Mouse (Mus musculus) forebrain, embryonic 14.5 days (tissue): ENCODE results near the gene Syt3. TPM values are rescaled to one million over a fixed set of nuclear protein-coding genes. Genes with fewer than 3 reads are reported as not detected.

Source experiments
- ATAC-seq: fragments of 200-750 bp; cut with Nextera tagmentation; 2 replicates; pipeline ENCODE4 v1.8.0; 2017; ENCODE audit warnings: mild to moderate bottlenecking, moderate library complexity
- DNase-seq: peaks from one replicate; pipeline ENCODE4 v3.0.0-alpha.2; 2015; ENCODE audit warnings: low spot score
- H3K27ac ChIP-seq: fragments of 300-500 bp; sonication (generic); 2 replicates; pipeline ENCODE4 v1.5.1; 2014; ENCODE audit warnings: low read depth, mild to moderate bottlenecking, control low read depth, low read length, moderate library complexity
- H3K27me3 ChIP-seq: fragments of 300-500 bp; sonication (generic); replicated peaks from 2 replicates; pipeline ENCODE4 v1.6.1; 2014; ENCODE audit warnings: low read length, control low read depth, mixed read lengths; ENCODE audit not compliant: control insufficient read depth, insufficient read depth
- H3K36me3 ChIP-seq: fragments of 300-500 bp; sonication (generic); 2 replicates; pipeline ENCODE4 v1.6.1; 2014; ENCODE audit warnings: low read length, control low read depth; ENCODE audit not compliant: control insufficient read depth, insufficient read depth
- H3K4me1 ChIP-seq: fragments of 300-500 bp; sonication (generic); 2 replicates; pipeline ENCODE4 v1.6.1; 2014; ENCODE audit warnings: antibody characterized with exemption, low read length, control low read depth; ENCODE audit not compliant: control insufficient read depth, insufficient read depth
- H3K4me2 ChIP-seq: fragments of 300-500 bp; sonication (generic); 2 replicates; pipeline ENCODE4 v1.6.1; 2014; ENCODE audit warnings: mild to moderate bottlenecking, control low read depth, low read length
- H3K4me3 ChIP-seq: fragments of 300-500 bp; sonication (generic); 2 replicates; pipeline ENCODE4 v1.5.1; 2014; ENCODE audit warnings: low read depth, low read length, control low read depth
- H3K9ac ChIP-seq: fragments of 300-500 bp; sonication (generic); 2 replicates; pipeline ENCODE4 v1.6.1; 2014; ENCODE audit warnings: mild to moderate bottlenecking, low read length, control low read depth, moderate library complexity
- H3K9me3 ChIP-seq: fragments of 300-500 bp; sonication (generic); replicated peaks from 2 replicates; pipeline ENCODE4 v1.6.1; 2016; ENCODE audit warnings: low read length, control low read depth, mixed read lengths; ENCODE audit not compliant: control insufficient read depth
- WGBS: fragments of 180-500 bp; shearing (Covaris S2); extraction: QIAGEN DNeasy Blood & Tissue Kit; methylation state at CpG from one replicate; pipeline ENCODE4 v1.1.7; 2014; 5-methylcytosine and 5-hydroxymethylcytosine counted together
- polyA plus RNA-seq: library from polyadenylated mRNA; unstranded; fragments of >200 nt; fragmentation: Nextera tagmentation; extraction: Ambion mirVana; gene quantifications from 2 replicates; pipeline ENCODE4 v1.2.1, GENCODE M21; 2014

Gene Syt3
- polyA plus RNA-seq, 1 experiment from 2014 or later: 19.0 TPM

DNA sequence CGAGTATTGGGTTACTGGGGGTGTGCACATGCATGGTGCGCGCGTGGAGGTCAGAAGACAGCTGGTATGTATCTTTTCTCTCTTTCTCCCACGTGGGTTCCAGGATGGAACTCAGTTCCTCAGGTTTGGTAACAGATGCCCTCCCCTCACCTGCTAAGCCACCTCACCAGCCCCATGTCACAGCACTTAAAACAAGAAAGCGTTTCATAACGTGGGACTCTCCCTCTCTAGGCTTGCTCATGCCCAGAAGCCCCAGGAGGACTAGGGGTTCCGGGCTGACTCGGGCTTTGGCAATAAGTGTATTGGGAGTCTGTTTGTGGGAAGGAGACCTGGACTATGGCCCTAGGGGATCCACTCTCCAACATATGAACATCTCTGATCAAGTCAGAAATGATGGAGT is 50.2 kb downstream of the Syt3 start:
- 81% methylated on average over 9 of the region's 9 CpGs for WGBS
- H3K4me2 ChIP-seq: no peak overlapping the region
- H3K27ac ChIP-seq: no peak overlapping the region
- H3K36me3 ChIP-seq: peaks cover 9% of the 10 kb centered on the region; the same call in 1 of the 2 replicates
- DNase-seq (no peak), ATAC-seq (no peak)
- no peak overlapping the region for H3K9ac ChIP-seq
- peaks cover 21% of the 10 kb centered on the region for H3K4me1 ChIP-seq
- no peaks in the 10 kb centered on the region for H3K9me3 ChIP-seq
- no peaks in the 10 kb centered on the region for H3K27me3 ChIP-seq
- H3K4me3 ChIP-seq: no peak overlapping the region

DNA sequence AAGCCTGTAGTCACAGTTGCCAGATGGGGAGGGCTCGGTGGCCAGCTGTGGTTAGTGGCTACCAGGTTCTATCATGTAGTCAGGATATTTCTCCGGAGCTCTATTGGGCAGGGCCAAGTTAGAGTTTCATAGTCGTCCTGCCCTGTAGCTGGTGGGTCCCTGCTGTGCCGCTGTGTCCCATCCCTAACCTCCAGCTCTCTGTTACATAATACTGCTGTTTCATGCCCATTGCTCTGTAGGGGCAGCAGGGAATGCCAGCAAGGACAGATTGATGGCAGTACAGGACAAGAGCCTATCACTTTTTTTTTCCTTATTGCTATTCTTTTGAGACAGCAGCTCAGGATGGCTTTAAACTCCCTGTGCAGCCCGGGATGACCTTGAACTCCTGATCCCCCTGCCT is 51.9 kb downstream of the Syt3 start:
- no peak for DNase-seq
- Histone ChIP-seq H3K4me3 (no peak overlapping the region), H3K36me3 (peaks cover 9% of the 10 kb centered on the region; the same call in 1 of the 2 replicates), H3K4me1 (peaks cover 12% of the 10 kb centered on the region; the same call in 1 of the 2 replicates), H3K27ac (no peak overlapping the region), H3K9ac (no peak overlapping the region), H3K4me2 (no peak overlapping the region), H3K27me3 (no peaks in the 10 kb centered on the region), H3K9me3 (no peaks in the 10 kb centered on the region)
- WGBS: 74% methylated on average over 5 of the region's 5 CpGs
- ATAC-seq: no peak

DNA sequence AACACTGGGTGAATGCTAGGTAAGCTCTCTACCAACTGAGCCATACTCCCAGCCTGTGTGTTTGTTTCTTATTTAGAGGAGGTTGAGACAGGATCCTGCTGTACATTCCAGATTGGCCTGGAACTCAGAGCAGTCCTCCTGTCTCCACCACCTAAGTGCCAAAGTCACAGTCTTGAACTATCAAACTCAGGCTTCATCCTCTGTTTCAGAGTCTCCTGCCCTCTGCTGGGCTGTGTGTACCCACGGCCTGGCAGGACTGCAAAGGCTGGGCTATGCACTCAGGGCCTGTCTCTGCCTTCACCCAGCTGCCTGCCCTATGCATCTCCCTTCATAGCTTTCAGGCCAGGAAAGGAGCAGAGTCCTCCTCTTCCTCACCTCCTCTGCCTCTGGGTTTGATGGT is 52.4 kb downstream of the Syt3 start:
- Histone ChIP-seq H3K4me2 (no peak overlapping the region), H3K27me3 (no peaks in the 10 kb centered on the region), H3K9ac (no peak overlapping the region), H3K4me1 (peaks cover 10% of the 10 kb centered on the region; the same call in 1 of the 2 replicates), H3K9me3 (no peaks in the 10 kb centered on the region), H3K36me3 (peaks cover 9% of the 10 kb centered on the region; the same call in 1 of the 2 replicates), H3K27ac (no peak overlapping the region), H3K4me3 (no peak overlapping the region)
- DNase-seq (no peak), ATAC-seq (no peak)
- WGBS: 11% methylated on average over 1 of the region's 1 CpGs

DNA sequence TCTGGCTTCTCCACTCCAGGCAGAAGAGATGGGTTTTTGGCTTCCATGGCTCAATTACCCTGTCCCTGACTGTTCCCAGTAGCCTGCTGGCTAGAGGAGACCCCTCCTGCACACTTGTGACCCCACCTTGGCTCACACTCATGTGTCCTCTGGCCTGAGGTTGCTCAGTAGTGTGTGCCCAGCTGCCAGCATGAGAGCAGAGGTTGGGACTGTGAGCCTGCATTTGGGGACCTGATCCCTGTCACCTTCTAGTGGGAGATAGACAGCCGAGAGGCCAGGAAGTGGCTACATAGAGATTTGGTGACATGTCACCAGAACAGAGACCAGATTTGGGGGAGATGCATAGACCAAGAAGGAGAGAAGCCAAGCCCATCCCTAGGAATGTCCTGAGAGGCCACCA is 53.3 kb downstream of the Syt3 start:
- no peak for ATAC-seq
- no peak for DNase-seq
- no peak overlapping the region for H3K4me3 ChIP-seq
- H3K27me3 ChIP-seq: no peaks in the 10 kb centered on the region
- H3K9ac ChIP-seq: 0 out of 2 replicates have a peak overlapping the region, but pooled peaks have one; percentile 29
- peaks cover 5% of the 10 kb centered on the region; the same call in 1 of the 2 replicates for H3K4me1 ChIP-seq
- peaks cover 9% of the 10 kb centered on the region; the same call in 1 of the 2 replicates for H3K36me3 ChIP-seq
- 65% methylated on average over 1 of the region's 1 CpGs for WGBS
- H3K27ac ChIP-seq: no peak overlapping the region
- H3K4me2 ChIP-seq: no peak overlapping the region
- H3K9me3 ChIP-seq: no peaks in the 10 kb centered on the region

DNA sequence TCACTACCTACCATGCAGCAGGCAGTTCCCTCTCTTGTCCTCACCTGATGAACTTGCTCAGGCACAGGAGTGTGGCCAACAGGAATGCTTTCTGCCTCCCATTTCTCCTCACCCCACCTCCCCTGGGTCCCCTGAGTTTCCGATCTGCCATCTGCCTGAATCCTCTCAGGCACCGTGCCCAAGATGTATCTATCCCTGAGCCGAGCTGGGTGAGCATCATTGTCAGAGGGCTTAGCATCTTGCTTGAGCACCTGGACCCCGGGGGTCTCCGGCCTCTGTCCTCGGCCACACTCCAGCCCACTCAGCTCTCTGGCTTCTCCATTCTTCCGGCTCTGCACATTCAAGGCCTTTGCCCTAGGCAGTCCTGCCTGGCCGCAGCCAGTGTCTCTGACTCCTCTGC is 54.0 kb downstream of the Syt3 start:
- Histone ChIP-seq H3K4me2 (no peak overlapping the region), H3K4me3 (no peak overlapping the region), H3K27me3 (no peaks in the 10 kb centered on the region), H3K9me3 (no peaks in the 10 kb centered on the region), H3K36me3 (peaks cover 9% of the 10 kb centered on the region; the same call in 1 of the 2 replicates), H3K27ac (no peak overlapping the region), H3K9ac (no peak overlapping the region), H3K4me1 (peaks cover 5% of the 10 kb centered on the region; the same call in 1 of the 2 replicates)
- WGBS: 62% methylated on average over 8 of the region's 8 CpGs
- ATAC-seq: no peak
- no peak for DNase-seq

DNA sequence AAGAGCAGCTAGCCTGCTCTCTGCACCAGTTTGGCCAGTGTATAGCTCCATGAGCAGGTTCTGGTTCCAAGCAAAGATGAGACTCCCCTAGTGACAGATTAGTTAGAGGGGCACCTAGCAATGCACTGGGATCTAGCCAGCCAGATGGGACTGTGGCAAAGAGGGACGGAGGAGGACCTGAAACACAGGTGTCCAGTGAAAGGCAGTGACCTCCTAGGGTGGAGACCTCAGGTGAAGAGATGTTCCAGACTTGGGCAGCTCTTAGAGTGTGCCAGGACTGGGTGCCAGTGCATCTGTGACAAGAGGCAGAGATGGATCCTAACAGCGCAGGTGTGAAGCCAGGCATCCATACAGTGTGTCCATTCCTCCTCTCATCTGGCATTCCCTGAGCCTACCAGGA is 55.8 kb downstream of the Syt3 start:
- 71% methylated on average over 2 of the region's 2 CpGs for WGBS
- Histone ChIP-seq H3K9me3 (no peaks in the 10 kb centered on the region), H3K9ac (no peak overlapping the region), H3K4me3 (no peak overlapping the region), H3K27me3 (no peaks in the 10 kb centered on the region), H3K36me3 (peaks cover 7% of the 10 kb centered on the region; the same call in 1 of the 2 replicates), H3K4me2 (no peak overlapping the region), H3K4me1 (peaks cover 15% of the 10 kb centered on the region), H3K27ac (no peak overlapping the region)
- no peak for DNase-seq
- ATAC-seq: no peak

DNA sequence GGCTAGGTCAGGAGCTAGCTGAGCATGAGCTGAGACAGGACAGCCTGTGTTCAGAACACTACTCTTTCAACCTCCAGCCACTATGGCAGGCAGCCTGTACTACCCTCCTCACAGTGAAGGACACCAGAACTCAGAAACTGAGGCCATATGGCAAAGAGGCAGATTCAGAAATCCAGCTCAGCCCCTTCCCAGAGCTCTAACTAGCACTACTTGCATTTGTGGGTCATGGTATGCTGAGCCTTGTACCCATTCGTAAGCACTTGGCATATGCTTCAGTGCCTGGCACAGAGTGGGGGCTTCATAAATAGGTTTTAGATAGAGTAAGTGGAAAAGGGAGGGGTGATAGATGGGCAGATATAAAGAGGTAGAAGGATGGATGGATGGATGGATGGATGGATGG is 56.6 kb downstream of the Syt3 start:
- Histone ChIP-seq H3K4me2 (no peak overlapping the region), H3K4me1 (peaks cover 23% of the 10 kb centered on the region), H3K27ac (no peak overlapping the region), H3K36me3 (peaks cover 12% of the 10 kb centered on the region), H3K9ac (no peak overlapping the region), H3K9me3 (no peaks in the 10 kb centered on the region), H3K4me3 (no peak overlapping the region), H3K27me3 (no peaks in the 10 kb centered on the region)
- 63% methylated on average over 1 of the region's 1 CpGs for WGBS
- ATAC-seq: no peak
- DNase-seq: no peak

DNA sequence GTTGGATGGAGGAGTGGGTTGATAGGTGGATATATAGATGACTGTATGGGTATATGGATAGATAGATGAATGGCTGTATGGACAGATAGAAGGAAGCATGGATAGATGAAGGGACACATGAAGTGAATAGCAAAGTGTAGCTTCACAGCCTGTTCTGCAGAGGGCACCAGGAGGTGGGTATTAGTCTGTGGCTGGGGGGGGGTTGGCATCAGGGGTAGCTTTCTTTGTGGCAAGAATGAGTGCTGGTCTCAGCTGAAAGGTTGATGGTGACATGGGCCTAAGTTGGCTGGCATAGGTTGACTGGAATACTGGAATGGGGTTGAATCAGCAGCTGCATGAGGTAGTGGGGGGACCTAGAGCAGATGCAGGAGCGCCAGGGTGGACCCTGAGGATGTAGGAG is 57.3 kb downstream of the Syt3 start:
- H3K36me3 ChIP-seq: peaks cover 19% of the 10 kb centered on the region
- peak; percentile 8; the same call in 1 of the 2 replicates for ATAC-seq
- H3K4me1 ChIP-seq: peaks cover 30% of the 10 kb centered on the region
- WGBS: 20% methylated on average over 1 of the region's 1 CpGs
- H3K27me3 ChIP-seq: no peaks in the 10 kb centered on the region
- peak overlapping the region; percentile 93 for H3K4me2 ChIP-seq
- peak; percentile 31 for DNase-seq
- peak overlapping the region; percentile 98 for H3K9ac ChIP-seq
- H3K4me3 ChIP-seq: peak overlapping the region; percentile 75
- H3K27ac ChIP-seq: peak overlapping the region; percentile 97
- H3K9me3 ChIP-seq: no peaks in the 10 kb centered on the region

DNA sequence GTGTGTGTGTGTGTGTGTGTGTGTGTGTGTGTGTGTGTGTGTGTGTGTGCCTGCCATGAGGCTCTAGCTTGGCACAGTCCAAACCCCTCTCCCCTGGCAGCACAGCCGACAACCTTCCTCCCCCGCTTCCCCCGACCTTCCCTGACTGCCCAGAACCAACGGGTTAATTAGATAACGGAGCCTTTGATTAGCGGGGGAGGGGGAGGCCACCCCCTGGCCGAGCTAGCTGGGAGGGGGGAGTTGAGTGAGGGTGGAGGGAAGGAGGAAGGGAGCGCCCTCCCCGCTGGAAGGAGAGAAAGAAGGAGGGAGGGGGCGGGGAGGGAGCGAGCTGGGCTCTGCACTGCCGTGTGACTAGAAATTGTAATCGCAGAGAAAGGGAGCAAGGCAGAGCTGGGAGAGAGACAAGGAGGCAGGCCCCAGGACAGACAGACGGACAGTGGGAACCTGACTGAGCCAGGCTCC is 57.8 kb downstream of the Syt3 start:
- ATAC-seq (peak; percentile 73), DNase-seq (peak; percentile 91)
- Histone ChIP-seq H3K36me3 (peaks cover 24% of the 10 kb centered on the region), H3K9ac (peak overlapping the region; percentile 98), H3K9me3 (no peaks in the 10 kb centered on the region), H3K4me1 (peaks cover 34% of the 10 kb centered on the region), H3K4me2 (peak overlapping the region; percentile 93), H3K27me3 (no peaks in the 10 kb centered on the region), H3K27ac (peak overlapping the region; percentile 97), H3K4me3 (peak overlapping the region; percentile 75)
- WGBS: 0% methylated on average over 11 of the region's 14 CpGs
